Comparison of ENCODE assay signal across 8 mouse cellular contexts in the genomic region with DNA sequence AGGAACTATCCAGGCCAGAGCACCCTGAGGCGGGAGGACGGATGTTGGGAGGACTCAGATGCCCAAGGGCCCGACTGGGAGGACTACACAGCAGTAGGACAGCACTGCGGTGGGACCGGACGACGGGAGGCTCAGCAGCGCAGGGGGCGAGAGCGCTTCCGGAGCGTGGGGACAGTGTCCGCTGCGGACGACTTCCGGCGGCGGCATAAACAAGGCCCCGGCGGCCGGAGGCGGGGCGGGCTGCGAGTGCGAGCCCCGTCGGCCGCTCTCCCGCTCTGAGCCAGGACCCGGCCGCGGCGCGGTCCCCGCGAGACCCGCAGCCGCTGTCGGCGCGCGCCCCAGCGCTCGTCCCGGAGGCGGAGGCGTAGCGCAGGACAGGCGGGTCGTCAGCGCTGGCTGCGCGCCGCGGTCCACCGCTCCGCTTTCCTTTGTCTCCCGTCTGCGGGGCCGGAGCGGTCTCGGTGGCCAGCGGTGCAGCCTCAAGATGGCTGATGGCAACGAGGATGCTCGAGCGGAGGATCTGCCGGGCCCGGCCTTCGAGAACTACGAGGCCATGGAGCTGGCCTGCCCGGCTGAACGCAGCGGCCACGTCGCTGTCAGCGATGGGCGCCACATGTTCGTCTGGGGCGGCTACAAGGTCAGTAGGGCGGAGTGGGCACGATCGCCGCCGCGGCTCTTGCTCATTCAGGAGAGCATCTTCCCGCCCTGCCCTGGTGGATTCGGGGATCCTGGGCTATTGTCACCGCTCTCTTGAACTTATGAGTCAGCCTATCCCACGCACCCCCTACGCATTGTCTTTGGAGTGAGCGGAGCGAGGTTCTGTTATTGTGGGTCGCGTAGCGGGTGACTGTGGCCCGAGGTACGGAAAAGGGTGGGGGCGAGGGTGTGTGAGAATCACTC. TPM values are rescaled to one million over a fixed set of nuclear protein-coding genes. Genes with fewer than 3 reads are reported as not detected.
DNase-seq lines count a peak whose midpoint lies in the region; ATAC-seq lines count a peak whose summit lies in the region.

A gene (plus strand): TSS at position 171 of the 900 bp plus-strand sequence.

- peaks cover 16% of the 10 kb centered on the region for H3K36me3 ChIP-seq in hindbrain, embryonic 12.5 days

- H3K4me3 ChIP-seq in hindbrain, embryonic 12.5 days = peak within 1 kb of the TSS; percentile 97

- peak within 1 kb of the TSS; percentile 75 for H3K4me2 ChIP-seq in hindbrain, embryonic 12.5 days (replicated peaks)

- peak; percentile 96 for ATAC-seq in hindbrain, embryonic 12.5 days (ENCODE audit: low FRiP score)

- WGBS in hindbrain, embryonic 12.5 days = under 1% methylated on average over 96 of the region's 98 CpGs

- H3K4me1 ChIP-seq in hindbrain, embryonic 12.5 days = peaks cover 22% of the 10 kb centered on the region

- peak within 1 kb of the TSS; percentile 99 for H3K27ac ChIP-seq in hindbrain, embryonic 12.5 days

- peak; percentile 89 for DNase-seq in Muller cell, postnatal 12 days (ENCODE audit: inconsistent ontology term)
- DNase-seq in cerebellum, adult 9-11 months = peak; percentile 93
- DNase-seq in frontal cortex, postnatal 10 days (ENCODE audit: low spot score in 2 of 2) = peak; percentile 83 to 89
- peak; percentile 84 to 88 for DNase-seq in layer of hippocampus, postnatal 14 days (ENCODE audit: low spot score in 2 of 2)
- peak; percentile 84 for DNase-seq in lung, postnatal 14 days
- peak; percentile 78 for DNase-seq in retina, adult 2 months (ENCODE audit: low read depth, low spot score)
- peak; percentile 50 to 59 for DNase-seq in thymus, postnatal 36 days

- no peaks in the 10 kb centered on the region for H3K9me3 ChIP-seq in hindbrain, embryonic 12.5 days (replicated peaks)

- no peaks in the 10 kb centered on the region for H3K27me3 ChIP-seq in hindbrain, embryonic 12.5 days

- peak within 1 kb of the TSS; percentile 99 for H3K9ac ChIP-seq in hindbrain, embryonic 12.5 days

RNA-seq across cellular contexts. Expression of the gene that starts here (rescaled TPM):
- polyA plus RNA-seq in hindbrain, embryonic 12.5 days (2016; fragmentation: Nextera tagmentation; extraction: Ambion mirVana) = 257 and 262 TPM in 2 replicates
- 100 to 1,000 TPM; 119 to 124 TPM for total RNA-seq in layer of hippocampus, postnatal 14 days (2021)

Comparison
In these comparisons a context has a peak if more than half of its experiments do, and no peak if none do; other contexts are left out.
1. Peak in every context shown above with its lines: DNase-seq, ATAC-seq, H3K4me3 ChIP-seq and H3K27ac ChIP-seq.